Mouse (Mus musculus): ENCODE results near the gene Hnrnpa3. TPM values are rescaled to one million over a fixed set of nuclear protein-coding genes. Genes with fewer than 3 reads are reported as not detected.
"Not testable (repeated sequence)": the region's sequence is repeated elsewhere in the genome, so short reads cannot be mapped to it uniquely, and the experiment has no call there.

The Hnrnpa3 gene
- polyA plus RNA-seq, 1 experiment from 2014 or later: 301 TPM

- H3K4me1 ChIP-seq (ENCODE audit: control insufficient read depth, insufficient read depth, low read length): no peaks in the 10 kb centered on the region
- no peaks in the 10 kb centered on the region for H3K36me3 ChIP-seq (ENCODE audit: control insufficient read depth, insufficient read depth, low read length)
- no peaks in the 10 kb centered on the region for H3K9me3 ChIP-seq (ENCODE audit: control insufficient read depth, low read length)
- WGBS: 62% methylated on average over 5 of the region's 5 CpGs
- no peaks in the 10 kb centered on the region for H3K27me3 ChIP-seq (ENCODE audit: control insufficient read depth, insufficient read depth, low read length)
- H3K9ac ChIP-seq (ENCODE audit: low read length): no peak overlapping the region
- H3K27ac ChIP-seq (ENCODE audit: low read depth, low read length): no peak overlapping the region
- H3K4me3 ChIP-seq (ENCODE audit: low read depth, low read length): no peak overlapping the region
- no peak for DNase-seq (ENCODE audit: low spot score)
- no peak overlapping the region for H3K4me2 ChIP-seq (ENCODE audit: low read depth)
- no peak for ATAC-seq (ENCODE audit: insufficient read depth, low FRiP score, low TSS enrichment)
Observed at GRCm38 (mm10) chr2:75633784-75634183, 25.3 kb upstream of the Hnrnpa3 start.

DNA sequence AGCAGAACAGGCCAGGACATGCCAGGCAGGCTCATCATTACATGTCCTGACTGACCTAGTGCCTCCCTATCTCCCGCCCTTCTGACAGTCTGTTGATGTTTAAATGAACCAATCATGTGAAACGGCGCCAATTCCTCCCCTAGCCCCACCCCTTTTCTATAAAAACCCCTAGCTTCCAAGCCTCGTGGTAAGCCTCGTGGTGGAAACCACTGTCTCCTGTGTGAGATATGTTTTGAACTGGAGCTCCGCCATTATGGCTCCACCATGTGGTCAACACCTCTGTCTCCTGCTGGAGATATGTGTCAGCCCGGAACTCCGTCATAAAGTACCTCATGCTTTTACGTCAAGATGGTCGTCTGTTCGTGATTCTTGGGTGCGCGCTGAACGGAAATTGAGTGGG lies 24.6 kb upstream of the Hnrnpa3 start:
- not testable (repeated sequence) for DNase-seq (ENCODE audit: low spot score); ATAC-seq (ENCODE audit: insufficient read depth, low FRiP score, low TSS enrichment); H3K4me1 ChIP-seq (ENCODE audit: control insufficient read depth, insufficient read depth, low read length); H3K36me3 ChIP-seq (ENCODE audit: control insufficient read depth, insufficient read depth, low read length); H3K27me3 ChIP-seq (ENCODE audit: control insufficient read depth, insufficient read depth, low read length); H3K9me3 ChIP-seq (ENCODE audit: control insufficient read depth, low read length); H3K4me2 ChIP-seq (ENCODE audit: low read depth); H3K4me3 ChIP-seq (ENCODE audit: low read depth, low read length); H3K9ac ChIP-seq (ENCODE audit: low read length); H3K27ac ChIP-seq (ENCODE audit: low read depth, low read length)
- 95% methylated on average over 14 of the region's 14 CpGs for WGBS

DNA sequence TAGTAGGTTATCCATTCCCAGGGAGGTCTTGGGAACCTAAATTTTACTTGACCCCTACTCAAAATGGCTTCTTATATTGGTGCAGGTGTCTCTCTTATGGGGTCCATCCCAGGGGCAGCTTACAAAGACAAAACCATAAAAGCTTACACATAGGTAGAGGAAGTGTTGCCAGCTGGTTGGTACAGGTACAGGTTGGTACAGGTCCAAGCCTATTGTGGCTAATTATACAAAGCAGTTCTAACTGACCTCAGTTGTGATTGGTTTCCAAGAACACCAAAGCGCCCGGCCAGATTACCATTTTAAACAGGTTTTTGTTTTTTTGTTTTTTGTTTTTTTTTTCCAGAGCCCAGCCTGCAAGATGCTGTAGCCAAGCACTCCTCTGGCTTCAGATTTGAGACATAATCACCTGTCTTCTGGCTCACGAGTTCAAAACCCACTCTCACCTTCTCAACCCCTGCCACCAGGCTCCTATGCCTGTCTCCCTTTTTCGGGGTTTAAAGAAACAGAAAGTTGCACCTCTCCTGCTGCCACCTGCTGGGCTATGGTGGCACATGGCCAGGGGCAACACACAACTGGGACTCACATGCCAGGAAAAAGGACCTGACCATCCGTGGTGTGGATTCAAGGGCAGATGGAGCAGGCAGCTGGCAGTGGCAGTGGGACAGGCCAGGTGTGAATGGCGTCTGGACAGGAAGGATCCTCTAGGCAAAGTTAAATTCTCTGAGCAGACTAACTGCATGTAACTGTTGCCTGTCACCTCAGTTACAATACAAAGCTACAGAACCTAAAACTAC lies 22.6 kb upstream of the Hnrnpa3 start:
- no peak for ATAC-seq (ENCODE audit: insufficient read depth, low FRiP score, low TSS enrichment)
- no peak for DNase-seq (ENCODE audit: low spot score)
- Histone ChIP-seq H3K9me3 (ENCODE audit: control insufficient read depth, low read length) (no peaks in the 10 kb centered on the region), H3K27ac (ENCODE audit: low read depth, low read length) (no peak overlapping the region), H3K9ac (ENCODE audit: low read length) (no peak overlapping the region), H3K4me1 (ENCODE audit: control insufficient read depth, insufficient read depth, low read length) (no peaks in the 10 kb centered on the region), H3K4me2 (ENCODE audit: low read depth) (no peak overlapping the region), H3K4me3 (ENCODE audit: low read depth, low read length) (no peak overlapping the region), H3K27me3 (ENCODE audit: control insufficient read depth, insufficient read depth, low read length) (no peaks in the 10 kb centered on the region), H3K36me3 (ENCODE audit: control insufficient read depth, insufficient read depth, low read length) (no peaks in the 10 kb centered on the region)
- 71% methylated on average over 6 of the region's 6 CpGs for WGBS

- not testable (repeated sequence) for DNase-seq (ENCODE audit: low spot score); H3K9me3 ChIP-seq (ENCODE audit: control insufficient read depth, low read length); H3K4me2 ChIP-seq (ENCODE audit: low read depth); ATAC-seq (ENCODE audit: insufficient read depth, low FRiP score, low TSS enrichment); H3K4me1 ChIP-seq (ENCODE audit: control insufficient read depth, insufficient read depth, low read length); H3K36me3 ChIP-seq (ENCODE audit: control insufficient read depth, insufficient read depth, low read length); H3K27ac ChIP-seq (ENCODE audit: low read depth, low read length); H3K4me3 ChIP-seq (ENCODE audit: low read depth, low read length); H3K27me3 ChIP-seq (ENCODE audit: control insufficient read depth, insufficient read depth, low read length); H3K9ac ChIP-seq (ENCODE audit: low read length)
- 95% methylated on average over 2 of the region's 2 CpGs for WGBS
Observed at GRCm38 (mm10) chr2:75637055-75637304, 22.1 kb upstream of the Hnrnpa3 start.

- H3K4me3 ChIP-seq (ENCODE audit: low read depth, low read length): no peak overlapping the region
- no peak overlapping the region for H3K4me2 ChIP-seq (ENCODE audit: low read depth)
- H3K36me3 ChIP-seq (ENCODE audit: control insufficient read depth, insufficient read depth, low read length): no peaks in the 10 kb centered on the region
- H3K4me1 ChIP-seq (ENCODE audit: control insufficient read depth, insufficient read depth, low read length): no peaks in the 10 kb centered on the region
- DNase-seq (ENCODE audit: low spot score) (no peak), ATAC-seq (ENCODE audit: insufficient read depth, low FRiP score, low TSS enrichment) (no peak)
- H3K9me3 ChIP-seq (ENCODE audit: control insufficient read depth, low read length): no peaks in the 10 kb centered on the region
- no peaks in the 10 kb centered on the region for H3K27me3 ChIP-seq (ENCODE audit: control insufficient read depth, insufficient read depth, low read length)
- H3K9ac ChIP-seq (ENCODE audit: low read length): no peak overlapping the region
- H3K27ac ChIP-seq (ENCODE audit: low read depth, low read length): no peak overlapping the region
Observed at GRCm38 (mm10) chr2:75637361-75637760, 21.7 kb upstream of the Hnrnpa3 start.

DNA sequence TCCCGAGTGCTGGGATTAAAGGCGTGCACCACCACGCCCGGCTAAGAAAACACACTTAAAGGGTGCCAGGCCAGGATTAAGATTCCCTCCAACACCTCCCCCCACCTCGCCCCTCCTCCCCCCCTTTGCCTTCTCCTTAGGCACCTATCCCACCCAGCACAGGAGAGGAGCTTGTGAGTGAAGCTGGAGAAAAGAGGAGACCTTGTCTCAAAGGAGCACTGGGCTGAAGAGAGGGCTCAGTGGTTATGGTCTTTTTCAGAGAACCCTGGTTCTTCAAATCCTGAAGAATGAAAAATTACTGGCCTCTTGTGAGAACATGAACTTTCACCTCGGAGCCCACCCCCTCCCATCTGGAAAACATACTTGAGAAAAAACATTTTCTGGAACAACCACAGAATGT lies 21.2 kb upstream of the Hnrnpa3 start:
- not testable (repeated sequence) for H3K9me3 ChIP-seq (ENCODE audit: control insufficient read depth, low read length); H3K27ac ChIP-seq (ENCODE audit: low read depth, low read length); H3K4me1 ChIP-seq (ENCODE audit: control insufficient read depth, insufficient read depth, low read length); H3K4me3 ChIP-seq (ENCODE audit: low read depth, low read length); H3K27me3 ChIP-seq (ENCODE audit: control insufficient read depth, insufficient read depth, low read length); DNase-seq (ENCODE audit: low spot score); H3K36me3 ChIP-seq (ENCODE audit: control insufficient read depth, insufficient read depth, low read length); H3K9ac ChIP-seq (ENCODE audit: low read length); ATAC-seq (ENCODE audit: insufficient read depth, low FRiP score, low TSS enrichment); H3K4me2 ChIP-seq (ENCODE audit: low read depth)
- 88% methylated on average over 6 of the region's 6 CpGs for WGBS

DNA sequence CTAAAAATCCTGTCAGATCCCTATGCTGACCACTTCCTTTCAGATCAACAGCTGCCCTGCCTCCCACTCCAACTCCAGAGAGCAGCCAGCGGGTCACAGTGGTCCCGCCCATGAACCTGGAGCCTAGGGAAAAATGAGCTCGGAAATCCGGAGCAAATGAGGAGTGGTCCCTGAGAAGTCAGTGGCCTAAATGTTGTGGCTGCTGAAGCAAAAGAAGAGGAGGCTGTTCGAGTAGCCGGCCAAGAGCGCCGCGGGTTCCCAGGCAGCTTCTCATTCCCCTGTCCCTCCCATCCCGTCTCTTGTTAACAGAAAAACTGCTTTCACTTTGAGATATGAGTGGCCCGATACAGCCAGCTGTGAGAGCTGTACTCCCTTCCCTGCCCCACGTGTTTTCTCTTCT lies 19.5 kb upstream of the Hnrnpa3 start:
- not testable (repeated sequence) for H3K36me3 ChIP-seq (ENCODE audit: control insufficient read depth, insufficient read depth, low read length); DNase-seq (ENCODE audit: low spot score); H3K4me2 ChIP-seq (ENCODE audit: low read depth); H3K27ac ChIP-seq (ENCODE audit: low read depth, low read length); H3K4me1 ChIP-seq (ENCODE audit: control insufficient read depth, insufficient read depth, low read length); H3K27me3 ChIP-seq (ENCODE audit: control insufficient read depth, insufficient read depth, low read length); H3K4me3 ChIP-seq (ENCODE audit: low read depth, low read length); ATAC-seq (ENCODE audit: insufficient read depth, low FRiP score, low TSS enrichment); H3K9ac ChIP-seq (ENCODE audit: low read length); H3K9me3 ChIP-seq (ENCODE audit: control insufficient read depth, low read length)
- 61% methylated on average over 9 of the region's 12 CpGs for WGBS

DNA sequence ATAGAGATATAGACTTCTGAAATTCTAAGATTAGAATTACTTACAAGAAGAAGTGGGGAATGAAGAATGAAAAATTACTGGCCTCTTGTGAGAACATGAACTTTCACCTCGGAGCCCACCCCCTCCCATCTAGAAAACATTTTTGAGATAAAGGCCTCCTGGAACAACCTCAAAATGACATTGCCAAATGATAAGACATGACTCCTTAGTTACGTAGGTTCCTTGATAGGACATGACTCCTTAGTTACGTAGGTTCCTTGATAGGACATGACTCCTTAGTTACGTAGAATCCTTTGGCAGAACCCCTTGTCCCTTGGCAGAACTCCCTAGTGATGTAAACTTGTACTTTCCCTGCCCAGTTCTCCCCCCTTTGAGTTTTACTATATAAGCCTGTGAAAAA lies 16.7 kb upstream of the Hnrnpa3 start:
- not testable (repeated sequence) for H3K27ac ChIP-seq (ENCODE audit: low read depth, low read length); H3K9ac ChIP-seq (ENCODE audit: low read length); H3K9me3 ChIP-seq (ENCODE audit: control insufficient read depth, low read length); H3K4me1 ChIP-seq (ENCODE audit: control insufficient read depth, insufficient read depth, low read length); H3K4me3 ChIP-seq (ENCODE audit: low read depth, low read length); DNase-seq (ENCODE audit: low spot score); H3K36me3 ChIP-seq (ENCODE audit: control insufficient read depth, insufficient read depth, low read length); ATAC-seq (ENCODE audit: insufficient read depth, low FRiP score, low TSS enrichment); H3K4me2 ChIP-seq (ENCODE audit: low read depth); H3K27me3 ChIP-seq (ENCODE audit: control insufficient read depth, insufficient read depth, low read length)
- WGBS: 91% methylated on average over 3 of the region's 4 CpGs

DNA sequence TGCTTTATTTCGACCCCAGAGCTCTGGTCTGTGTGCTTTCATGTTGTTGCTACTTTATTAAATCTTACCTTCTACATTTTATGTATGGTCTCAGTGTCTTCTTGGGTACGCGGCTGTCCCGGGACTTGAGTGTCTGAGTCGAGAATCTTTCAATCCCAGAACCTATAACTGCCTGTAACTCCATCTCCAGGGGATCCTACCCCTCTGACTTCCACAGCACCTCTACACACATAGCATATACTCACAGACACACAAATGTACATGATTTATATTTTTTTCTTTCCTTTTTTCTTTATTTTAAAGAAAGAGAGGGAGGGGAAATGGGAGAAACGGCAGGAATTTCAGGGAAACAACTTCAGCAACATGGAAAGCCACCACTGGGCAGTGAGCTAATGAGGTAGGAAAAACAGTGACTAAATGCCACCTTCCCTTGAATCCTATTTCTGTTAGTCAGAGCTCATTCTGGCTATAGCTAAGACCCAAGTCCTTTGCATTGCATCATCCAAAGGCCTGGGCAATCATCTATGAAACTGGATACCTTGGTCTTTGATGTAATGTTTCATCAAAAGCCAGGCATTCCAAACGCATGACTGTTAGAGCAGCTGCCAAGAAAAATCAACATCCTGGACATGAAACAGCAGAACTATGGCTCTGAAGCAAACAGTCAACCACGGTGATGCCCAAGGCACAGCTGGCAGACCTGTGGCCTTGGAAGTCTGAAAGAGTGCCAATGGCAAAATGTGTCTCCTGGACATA lies 16.1 kb upstream of the Hnrnpa3 start:
- Histone ChIP-seq H3K4me2 (ENCODE audit: low read depth) (no peak overlapping the region), H3K27me3 (ENCODE audit: control insufficient read depth, insufficient read depth, low read length) (no peaks in the 10 kb centered on the region), H3K9ac (ENCODE audit: low read length) (no peak overlapping the region), H3K4me3 (ENCODE audit: low read depth, low read length) (no peak overlapping the region), H3K36me3 (ENCODE audit: control insufficient read depth, insufficient read depth, low read length) (no peaks in the 10 kb centered on the region), H3K9me3 (ENCODE audit: control insufficient read depth, low read length) (no peaks in the 10 kb centered on the region), H3K27ac (ENCODE audit: low read depth, low read length) (no peak overlapping the region), H3K4me1 (ENCODE audit: control insufficient read depth, insufficient read depth, low read length) (no peaks in the 10 kb centered on the region)
- no peak for DNase-seq (ENCODE audit: low spot score)
- WGBS: 81% methylated on average over 8 of the region's 8 CpGs
- ATAC-seq (ENCODE audit: insufficient read depth, low FRiP score, low TSS enrichment): no peak

Measured in neural tube, embryonic 11.5 days (tissue).